Mouse (Mus musculus): ENCODE results near the gene Olfr1360. TPM values are rescaled to one million over a fixed set of nuclear protein-coding genes. Genes with fewer than 3 reads are reported as not detected.
A peak's percentile ranks its signal among the peaks of the same experiment; 100 is the strongest.
"Not testable (repeated sequence)": the region's sequence is repeated elsewhere in the genome, so short reads cannot be mapped to it uniquely, and the experiment has no call there.

Gene Olfr1360
- polyA plus RNA-seq, 1 experiment from 2014 or later: not detected

- Histone ChIP-seq H3K27ac (ENCODE audit: low read depth, low read length) (peak overlapping the region; percentile 87), H3K4me1 (ENCODE audit: control insufficient read depth, insufficient read depth, low read length) (peaks cover 24% of the 10 kb centered on the region), H3K4me2 (ENCODE audit: low read depth) (peak overlapping the region; percentile 68), H3K4me3 (ENCODE audit: low read depth, low read length) (peak overlapping the region; percentile 32), H3K9ac (ENCODE audit: low read length) (peak overlapping the region; percentile 69)
- H3K27me3 ChIP-seq (ENCODE audit: control insufficient read depth, insufficient read depth, low read length); H3K9me3 ChIP-seq (ENCODE audit: control insufficient read depth, low read length); H3K36me3 ChIP-seq (ENCODE audit: control insufficient read depth, insufficient read depth, low read length): not testable (repeated sequence)
- ATAC-seq (ENCODE audit: insufficient read depth, low FRiP score, low TSS enrichment): peak; percentile 4; the same call in 1 of the 2 replicates
- peak; percentile 66 for DNase-seq (ENCODE audit: low spot score)
- 1% methylated on average over 11 of the region's 38 CpGs for WGBS
These were observed 39.6 kb upstream of the Olfr1360 start for GRCm38 (mm10) chr13:21716540-21717391.

GRCm38 (mm10) chr13:21715864-21716539 lies 38.8 kb upstream of the Olfr1360 start, which contains the start of the genes Hist1h2bl and Hist1h2ai:
Hist1h2bl (minus strand) TSS chr13:21716143.
Hist1h2ai (plus strand) TSS chr13:21716422.
- DNase-seq (ENCODE audit: low spot score): peak; percentile 83
- H3K36me3 ChIP-seq (ENCODE audit: control insufficient read depth, insufficient read depth, low read length); H3K27me3 ChIP-seq (ENCODE audit: control insufficient read depth, insufficient read depth, low read length); H3K9me3 ChIP-seq (ENCODE audit: control insufficient read depth, low read length): not testable (repeated sequence)
- Histone ChIP-seq H3K9ac (ENCODE audit: low read length) (peak within 1 kb of the TSS; percentile 69), H3K4me2 (ENCODE audit: low read depth) (peak within 1 kb of the TSS; percentile 68), H3K4me1 (ENCODE audit: control insufficient read depth, insufficient read depth, low read length) (peaks cover 22% of the 10 kb centered on the region), H3K4me3 (ENCODE audit: low read depth, low read length) (peak within 1 kb of the TSS; percentile 32), H3K27ac (ENCODE audit: low read depth, low read length) (peak within 1 kb of the TSS; percentile 87)
- WGBS: 1% methylated on average over 27 of the region's 50 CpGs
- peak; percentile 92 for ATAC-seq (ENCODE audit: insufficient read depth, low FRiP score, low TSS enrichment)

GRCm38 (mm10) chr13:21715131-21715863 lies 38.1 kb upstream of the Olfr1360 start:
- ATAC-seq (ENCODE audit: insufficient read depth, low FRiP score, low TSS enrichment) (no peak), DNase-seq (ENCODE audit: low spot score) (peak; percentile 41)
- WGBS: 1% methylated on average over 22 of the region's 22 CpGs
- Histone ChIP-seq H3K9ac (ENCODE audit: low read length) (peak overlapping the region; percentile 43), H3K27me3 (ENCODE audit: control insufficient read depth, insufficient read depth, low read length) (no peaks in the 10 kb centered on the region), H3K4me2 (ENCODE audit: low read depth) (peak overlapping the region; percentile 56), H3K27ac (ENCODE audit: low read depth, low read length) (peak overlapping the region; percentile 75), H3K4me3 (ENCODE audit: low read depth, low read length) (peak overlapping the region; percentile 32), H3K4me1 (ENCODE audit: control insufficient read depth, insufficient read depth, low read length) (peaks cover 16% of the 10 kb centered on the region), H3K9me3 (ENCODE audit: control insufficient read depth, low read length) (no peaks in the 10 kb centered on the region), H3K36me3 (ENCODE audit: control insufficient read depth, insufficient read depth, low read length) (no peaks in the 10 kb centered on the region)

GRCm38 (mm10) chr13:21714725-21715124 lies 37.5 kb upstream of the Olfr1360 start:
- Histone ChIP-seq H3K9me3 (ENCODE audit: control insufficient read depth, low read length) (no peaks in the 10 kb centered on the region), H3K4me2 (ENCODE audit: low read depth) (peak overlapping the region; percentile 56), H3K27ac (ENCODE audit: low read depth, low read length) (peak overlapping the region; percentile 75), H3K27me3 (ENCODE audit: control insufficient read depth, insufficient read depth, low read length) (no peaks in the 10 kb centered on the region), H3K4me1 (ENCODE audit: control insufficient read depth, insufficient read depth, low read length) (peaks cover 16% of the 10 kb centered on the region), H3K4me3 (ENCODE audit: low read depth, low read length) (peak overlapping the region; percentile 32; the same call in 1 of the 2 replicates), H3K9ac (ENCODE audit: low read length) (peak overlapping the region; percentile 43), H3K36me3 (ENCODE audit: control insufficient read depth, insufficient read depth, low read length) (no peaks in the 10 kb centered on the region)
- ATAC-seq (ENCODE audit: insufficient read depth, low FRiP score, low TSS enrichment): no peak
- WGBS: 2% methylated on average over 7 of the region's 7 CpGs
- peak; percentile 44 for DNase-seq (ENCODE audit: low spot score)

GRCm38 (mm10) chr13:21711698-21712097 lies 34.5 kb upstream of the Olfr1360 start:
- Histone ChIP-seq H3K9me3 (ENCODE audit: control insufficient read depth, low read length) (no peaks in the 10 kb centered on the region), H3K4me1 (ENCODE audit: control insufficient read depth, insufficient read depth, low read length) (peaks cover 6% of the 10 kb centered on the region; the same call in 1 of the 2 replicates), H3K27me3 (ENCODE audit: control insufficient read depth, insufficient read depth, low read length) (no peaks in the 10 kb centered on the region), H3K9ac (ENCODE audit: low read length) (no peak overlapping the region), H3K27ac (ENCODE audit: low read depth, low read length) (no peak overlapping the region), H3K4me3 (ENCODE audit: low read depth, low read length) (peak overlapping the region; percentile 37), H3K4me2 (ENCODE audit: low read depth) (peak overlapping the region; percentile 44), H3K36me3 (ENCODE audit: control insufficient read depth, insufficient read depth, low read length) (no peaks in the 10 kb centered on the region)
- 32% methylated on average over 4 of the region's 4 CpGs for WGBS
- ATAC-seq (ENCODE audit: insufficient read depth, low FRiP score, low TSS enrichment) (no peak), DNase-seq (ENCODE audit: low spot score) (no peak)

GRCm38 (mm10) chr13:21710821-21711525 lies 33.8 kb upstream of the Olfr1360 start:
- ATAC-seq (ENCODE audit: insufficient read depth, low FRiP score, low TSS enrichment) (peak; percentile 78), DNase-seq (ENCODE audit: low spot score) (peak; percentile 77)
- H3K4me3 ChIP-seq (ENCODE audit: low read depth, low read length): peak overlapping the region; percentile 37
- no peak overlapping the region for H3K27ac ChIP-seq (ENCODE audit: low read depth, low read length)
- peak overlapping the region; percentile 44 for H3K4me2 ChIP-seq (ENCODE audit: low read depth)
- no peaks in the 10 kb centered on the region for H3K36me3 ChIP-seq (ENCODE audit: control insufficient read depth, insufficient read depth, low read length)
- 2% methylated on average over 22 of the region's 22 CpGs for WGBS
- H3K27me3 ChIP-seq (ENCODE audit: control insufficient read depth, insufficient read depth, low read length): no peaks in the 10 kb centered on the region
- no peak overlapping the region for H3K9ac ChIP-seq (ENCODE audit: low read length)
- H3K9me3 ChIP-seq (ENCODE audit: control insufficient read depth, low read length): no peaks in the 10 kb centered on the region
- H3K4me1 ChIP-seq (ENCODE audit: control insufficient read depth, insufficient read depth, low read length): peaks cover 6% of the 10 kb centered on the region; the same call in 1 of the 2 replicates

GRCm38 (mm10) chr13:21710031-21710711 lies 33.0 kb upstream of the Olfr1360 start:
- Histone ChIP-seq H3K9ac (ENCODE audit: low read length) (peak overlapping the region; percentile 61), H3K4me2 (ENCODE audit: low read depth) (peak overlapping the region; percentile 33), H3K27ac (ENCODE audit: low read depth, low read length) (0 out of 2 replicates have a peak overlapping the region, but pooled peaks have one; percentile 23), H3K9me3 (ENCODE audit: control insufficient read depth, low read length) (no peaks in the 10 kb centered on the region), H3K4me3 (ENCODE audit: low read depth, low read length) (peak overlapping the region; percentile 63), H3K4me1 (ENCODE audit: control insufficient read depth, insufficient read depth, low read length) (peaks cover 3% of the 10 kb centered on the region; the same call in 1 of the 2 replicates), H3K27me3 (ENCODE audit: control insufficient read depth, insufficient read depth, low read length) (no peaks in the 10 kb centered on the region), H3K36me3 (ENCODE audit: control insufficient read depth, insufficient read depth, low read length) (no peaks in the 10 kb centered on the region)
- under 1% methylated on average over 32 of the region's 32 CpGs for WGBS
- DNase-seq (ENCODE audit: low spot score): peak; percentile 88
- peak; percentile 81 for ATAC-seq (ENCODE audit: insufficient read depth, low FRiP score, low TSS enrichment)
